Mouse (Mus musculus): ENCODE measurements around the gene Zfp784. TPM values are rescaled to one million over a fixed set of nuclear protein-coding genes. Genes with fewer than 3 reads are reported as not detected.

The Zfp784 gene
- 6.4 and 6.8 TPM in 2 replicates for polyA plus RNA-seq (2012; rRNA removed)

GRCm38 (mm10) chr7:5038109-5038732 lies at the start of gene Zfp784:
TSS of gene Zfp784 (minus strand) at chr7:5038446.
- H3K36me3 ChIP-seq (ENCODE audit: control insufficient read depth, insufficient read depth, low read length): no peaks in the 10 kb centered on the region
- peaks cover 3% of the 10 kb centered on the region; the same call in 1 of the 2 replicates for H3K4me1 ChIP-seq (ENCODE audit: control insufficient read depth, insufficient read depth, low read length)
- peak within 1 kb of the TSS; percentile 94 for H3K27ac ChIP-seq (ENCODE audit: insufficient read depth, low read depth, low read length)
- WGBS: under 1% methylated on average over 48 of the region's 48 CpGs
- no peaks in the 10 kb centered on the region for H3K27me3 ChIP-seq (replicated peaks; ENCODE audit: control insufficient read depth, insufficient read depth, low read length)
- DNase-seq: peak; percentile 96
- H3K4me3 ChIP-seq (ENCODE audit: insufficient read depth, low read depth, low read length): peak within 1 kb of the TSS; percentile 73
- peak; percentile 56 for TF ChIP-seq POLR2A (IDR thresholded peaks at IDR 0.05; ENCODE audit: low read depth, low read length)
- no peak for TF ChIP-seq CTCF (conservative IDR thresholded peaks at IDR 0.05; ENCODE audit: insufficient read depth, insufficient read length, low read depth, low read length)

GRCm38 (mm10) chr7:5087886-5088285 lies 49.6 kb upstream of the Zfp784 start:
- Histone ChIP-seq H3K4me3 (ENCODE audit: insufficient read depth, low read depth, low read length) (no peak overlapping the region), H3K27ac (ENCODE audit: insufficient read depth, low read depth, low read length) (peak overlapping the region; percentile 55), H3K4me1 (ENCODE audit: control insufficient read depth, insufficient read depth, low read length) (peaks cover 27% of the 10 kb centered on the region), H3K27me3 (replicated peaks; ENCODE audit: control insufficient read depth, insufficient read depth, low read length) (no peaks in the 10 kb centered on the region), H3K36me3 (ENCODE audit: control insufficient read depth, insufficient read depth, low read length) (no peaks in the 10 kb centered on the region)
- no peak for TF ChIP-seq CTCF (conservative IDR thresholded peaks at IDR 0.05; ENCODE audit: insufficient read depth, insufficient read length, low read depth, low read length)
- 39% methylated on average over 4 of the region's 4 CpGs for WGBS
- peak; percentile 84 for DNase-seq

- H3K36me3 ChIP-seq (ENCODE audit: control insufficient read depth, insufficient read depth, low read length): no peaks in the 10 kb centered on the region
- TF ChIP-seq CTCF (conservative IDR thresholded peaks at IDR 0.05; ENCODE audit: insufficient read depth, insufficient read length, low read depth, low read length): no peak
- no peak for TF ChIP-seq POLR2A (IDR thresholded peaks at IDR 0.05; ENCODE audit: low read depth, low read length)
- peaks cover 29% of the 10 kb centered on the region for H3K4me1 ChIP-seq (ENCODE audit: control insufficient read depth, insufficient read depth, low read length)
- DNase-seq: peak; percentile 31
- 33% methylated on average over 5 of the region's 5 CpGs for WGBS
- H3K27me3 ChIP-seq (replicated peaks; ENCODE audit: control insufficient read depth, insufficient read depth, low read length): no peaks in the 10 kb centered on the region
- no peak overlapping the region for H3K27ac ChIP-seq (ENCODE audit: insufficient read depth, low read depth, low read length)
- no peak overlapping the region for H3K4me3 ChIP-seq (ENCODE audit: insufficient read depth, low read depth, low read length)
Observed at GRCm38 (mm10) chr7:5086921-5087440, 48.7 kb upstream of the Zfp784 start.

- WGBS: 90% methylated on average over 1 of the region's 1 CpGs
- no peak for TF ChIP-seq CTCF (conservative IDR thresholded peaks at IDR 0.05; ENCODE audit: insufficient read depth, insufficient read length, low read depth, low read length)
- TF ChIP-seq POLR2A (IDR thresholded peaks at IDR 0.05; ENCODE audit: low read depth, low read length): no peak
- Histone ChIP-seq H3K27ac (ENCODE audit: insufficient read depth, low read depth, low read length) (no peak overlapping the region), H3K4me1 (ENCODE audit: control insufficient read depth, insufficient read depth, low read length) (peaks cover 29% of the 10 kb centered on the region), H3K4me3 (ENCODE audit: insufficient read depth, low read depth, low read length) (no peak overlapping the region), H3K27me3 (replicated peaks; ENCODE audit: control insufficient read depth, insufficient read depth, low read length) (no peaks in the 10 kb centered on the region), H3K36me3 (ENCODE audit: control insufficient read depth, insufficient read depth, low read length) (no peaks in the 10 kb centered on the region)
- DNase-seq: no peak
Observed at GRCm38 (mm10) chr7:5085512-5085911, 47.3 kb upstream of the Zfp784 start.

DNA sequence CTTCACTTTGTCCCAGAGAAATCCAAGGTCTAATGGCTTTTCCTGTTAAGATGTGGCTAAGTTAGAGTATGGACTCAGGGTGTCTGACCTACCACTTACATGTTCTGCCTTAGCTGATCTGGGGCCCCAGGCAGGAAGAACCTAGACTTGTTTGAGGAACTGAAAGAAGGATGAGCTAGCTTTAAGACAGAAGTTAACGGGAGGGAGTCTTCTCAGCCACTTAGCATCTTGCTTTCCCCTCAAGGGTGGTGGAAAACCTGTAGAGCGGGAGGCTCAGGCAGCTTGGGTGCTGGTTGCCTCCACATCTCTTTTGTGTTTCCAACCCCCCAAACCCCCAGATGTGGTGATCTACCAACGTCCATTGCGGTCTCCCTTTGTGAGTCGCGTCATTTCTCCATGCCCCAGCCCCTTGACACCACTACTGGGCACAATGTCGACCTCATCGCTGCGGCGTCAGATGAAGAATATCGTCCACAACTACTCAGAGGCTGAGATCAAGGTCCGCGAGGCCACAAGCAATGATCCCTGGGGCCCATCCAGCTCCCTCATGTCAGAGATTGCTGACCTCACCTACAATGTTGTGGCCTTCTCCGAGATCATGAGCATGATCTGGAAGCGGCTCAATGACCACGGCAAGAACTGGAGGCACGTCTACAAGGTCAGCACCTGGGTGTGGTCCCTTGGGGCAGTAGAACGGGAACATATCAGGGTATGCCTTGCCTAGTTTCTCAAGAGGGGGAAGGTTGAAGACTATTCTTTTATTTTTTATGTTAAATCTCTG lies 45.3 kb upstream of the Zfp784 start:
- no peak overlapping the region for H3K27ac ChIP-seq (ENCODE audit: insufficient read depth, low read depth, low read length)
- peaks cover 25% of the 10 kb centered on the region for H3K4me1 ChIP-seq (ENCODE audit: control insufficient read depth, insufficient read depth, low read length)
- TF ChIP-seq POLR2A (IDR thresholded peaks at IDR 0.05; ENCODE audit: low read depth, low read length): no peak
- TF ChIP-seq CTCF (conservative IDR thresholded peaks at IDR 0.05; ENCODE audit: insufficient read depth, insufficient read length, low read depth, low read length): no peak
- no peak overlapping the region for H3K4me3 ChIP-seq (ENCODE audit: insufficient read depth, low read depth, low read length)
- WGBS: 56% methylated on average over 18 of the region's 18 CpGs
- H3K36me3 ChIP-seq (ENCODE audit: control insufficient read depth, insufficient read depth, low read length): no peaks in the 10 kb centered on the region
- peak; percentile 86 for DNase-seq
- H3K27me3 ChIP-seq (replicated peaks; ENCODE audit: control insufficient read depth, insufficient read depth, low read length): no peaks in the 10 kb centered on the region

- WGBS: 77% methylated on average over 2 of the region's 2 CpGs
- Histone ChIP-seq H3K27ac (ENCODE audit: insufficient read depth, low read depth, low read length) (no peak overlapping the region), H3K36me3 (ENCODE audit: control insufficient read depth, insufficient read depth, low read length) (0 out of 2 replicates have a peak, but pooled peaks cover 1% of the 10 kb centered on the region), H3K4me1 (ENCODE audit: control insufficient read depth, insufficient read depth, low read length) (peaks cover 13% of the 10 kb centered on the region; the same call in 1 of the 2 replicates), H3K4me3 (ENCODE audit: insufficient read depth, low read depth, low read length) (no peak overlapping the region), H3K27me3 (replicated peaks; ENCODE audit: control insufficient read depth, insufficient read depth, low read length) (no peaks in the 10 kb centered on the region)
- TF ChIP-seq POLR2A (IDR thresholded peaks at IDR 0.05; ENCODE audit: low read depth, low read length): no peak
- TF ChIP-seq CTCF (conservative IDR thresholded peaks at IDR 0.05; ENCODE audit: insufficient read depth, insufficient read length, low read depth, low read length): no peak
- no peak for DNase-seq
Observed at GRCm38 (mm10) chr7:5081939-5082338, 43.7 kb upstream of the Zfp784 start.

GRCm38 (mm10) chr7:5081241-5081640 lies 43.0 kb upstream of the Zfp784 start:
- Histone ChIP-seq H3K4me1 (ENCODE audit: control insufficient read depth, insufficient read depth, low read length) (peaks cover 13% of the 10 kb centered on the region; the same call in 1 of the 2 replicates), H3K36me3 (ENCODE audit: control insufficient read depth, insufficient read depth, low read length) (0 out of 2 replicates have a peak, but pooled peaks cover 3% of the 10 kb centered on the region), H3K4me3 (ENCODE audit: insufficient read depth, low read depth, low read length) (peak overlapping the region; percentile 23; the same call in 1 of the 2 replicates), H3K27me3 (replicated peaks; ENCODE audit: control insufficient read depth, insufficient read depth, low read length) (no peaks in the 10 kb centered on the region), H3K27ac (ENCODE audit: insufficient read depth, low read depth, low read length) (no peak overlapping the region)
- no peak for TF ChIP-seq POLR2A (IDR thresholded peaks at IDR 0.05; ENCODE audit: low read depth, low read length)
- TF ChIP-seq CTCF (conservative IDR thresholded peaks at IDR 0.05; ENCODE audit: insufficient read depth, insufficient read length, low read depth, low read length): no peak
- DNase-seq: no peak
- WGBS: 33% methylated on average over 6 of the region's 6 CpGs
